Mouse (Mus musculus) T-helper 17 cell (primary cell): Measurements from ENCODE around the gene Kcnip2.

Source experiments
- in situ Hi-C, 2 experiments: fragments of 300-600 bp; cut with MboI, MseI; formaldehyde crosslinking; loops; 1 replicate in 1 of 2; 2 replicates in 1 of 2; pipeline ENCODE4 v1.15.1; 2025; ENCODE audit warnings: high pct_unique_total_duplicates in 2 of 2

Gene Kcnip2

GRCm38 (mm10) chr19:45783933-45784576, 31.8 kb downstream of the Kcnip2 start:
- in situ Hi-C loops, result loop anchor here in 1 of 2 experiments (25.0 kb wide), 1 partner anchor 1278 kb away; the partner anchor contains the start of genes Pcgf6 and Taf5

GRCm38 (mm10) chr19:45783181-45783932, 32.5 kb downstream of the Kcnip2 start, which contains the start of gene Mgea5:
TSS of gene Mgea5 (minus strand) at chr19:45783837.
- in situ Hi-C loops, result loop anchor here in 1 of 2 experiments (25.0 kb wide), 1 partner anchor 1279 kb away; the partner anchor contains the start of genes Pcgf6 and Taf5

GRCm38 (mm10) chr19:45782315-45783001, 33.4 kb downstream of the Kcnip2 start:
- in situ Hi-C loops, result loop anchor here in 1 of 2 experiments (25.0 kb wide), 1 partner anchor 1280 kb away; the partner anchor contains the start of genes Pcgf6 and Taf5

GRCm38 (mm10) chr19:45781676-45782075, 34.2 kb downstream of the Kcnip2 start:
- in situ Hi-C loops, result loop anchor here in 1 of 2 experiments (25.0 kb wide), 1 partner anchor 1281 kb away; the partner anchor contains the start of genes Pcgf6 and Taf5

- in situ Hi-C loops, result loop anchor here in 1 of 2 experiments (25.0 kb wide), 1 partner anchor 1282 kb away; the partner anchor contains the start of genes Pcgf6 and Taf5
Measured at GRCm38 (mm10) chr19:45780350-45780915, 35.4 kb downstream of the Kcnip2 start.

GRCm38 (mm10) chr19:45775486-45775885, 40.4 kb downstream of the Kcnip2 start:
- in situ Hi-C loops, result loop anchor here (10.0 to 25.0 kb wide), 2 partner anchors 1287 to 1511 kb away; partner anchors contain the start of genes Pcgf6 (in 1 of the 2) and Taf5 (in 1 of the 2)

- in situ Hi-C loops, result loop anchor here in 1 of 2 experiments (5.0 to 10.0 kb wide), 2 partner anchors 1321 to 1507 kb away; partner anchors contain the start of genes Pdcd11 and Usmg5
Measured at GRCm38 (mm10) chr19:45771501-45771900, 44.4 kb downstream of the Kcnip2 start.

- in situ Hi-C loops, result no loop called here
Measured at GRCm38 (mm10) chr19:45760810-45761209, 55.1 kb downstream of the Kcnip2 start.

GRCm38 (mm10) chr19:45758671-45759070, 57.2 kb downstream of the Kcnip2 start:
- in situ Hi-C loops, result no loop called here

- in situ Hi-C loops, result no loop called here
Measured at GRCm38 (mm10) chr19:45753551-45753950, 62.3 kb downstream of the Kcnip2 start.

- in situ Hi-C loops, result no loop called here
Measured at GRCm38 (mm10) chr19:45751881-45752280, 64.0 kb downstream of the Kcnip2 start.

- in situ Hi-C loops, result loop anchor here (5.0 to 25.0 kb wide), 3 partner anchors 177 to 522 kb away; partner anchors contain the start of genes Gm17018 (in 1 of the 2) and Poll (in 1 of the 2)
Measured at GRCm38 (mm10) chr19:45749243-45750043, 66.4 kb downstream of the Kcnip2 start, which contains the start of gene Npm3. TSS of gene Npm3 (minus strand) at chr19:45749591.

GRCm38 (mm10) chr19:45748691-45749242, 67.1 kb downstream of the Kcnip2 start:
- in situ Hi-C loops, result loop anchor here (5.0 to 25.0 kb wide), 3 partner anchors 176 to 521 kb away; partner anchors contain the start of genes Gm17018 (in 1 of the 2) and Poll (in 1 of the 2)

GRCm38 (mm10) chr19:45748206-45748605, 67.7 kb downstream of the Kcnip2 start:
- in situ Hi-C loops, result loop anchor here (5.0 to 25.0 kb wide), 3 partner anchors 176 to 521 kb away; partner anchors contain the start of genes Gm17018 (in 1 of the 2) and Poll (in 1 of the 2)

GRCm38 (mm10) chr19:45747028-45747867, 68.6 kb downstream of the Kcnip2 start:
- in situ Hi-C loops, result loop anchor here (5.0 to 25.0 kb wide), 3 partner anchors 175 to 520 kb away; partner anchors contain the start of genes Gm17018 (in 1 of the 2) and Poll (in 1 of the 2)

GRCm38 (mm10) chr19:45746153-45747020, 69.5 kb downstream of the Kcnip2 start:
- in situ Hi-C loops, result loop anchor here (5.0 to 25.0 kb wide), 3 partner anchors 174 to 519 kb away; partner anchors contain the start of genes Gm17018 (in 1 of the 2) and Poll (in 1 of the 2)
